Mouse (Mus musculus): ENCODE measurements at regions not wholly inside any gene's neighbourhood (a gene's known extent, or its start where the extent isn't known, plus 50 kb on each side); places are given as distances from the start of the nearest gene placed in this dataset.

GRCm38 (mm10) chr15:97174989-97175388 is 71.9 kb upstream of the Pced1b start:
- no peak for TF ChIP-seq CTCF (IDR thresholded peaks at IDR 0.05; ENCODE audit: low read depth)
- no peak for TF ChIP-seq EP300 (IDR thresholded peaks at IDR 0.05; ENCODE audit: low read depth)
